Mouse (Mus musculus) stomach, postnatal 0 days (tissue): ENCODE measurements at regions not wholly inside any gene's neighbourhood (a gene's known extent, or its start where the extent isn't known, plus 50 kb on each side); places are given as distances from the start of the nearest gene placed in this dataset.

Experiments used
- CTCF ChIP-seq: IDR thresholded peaks from 2 replicates; pipeline ENCODE4 v1.5.1; 2016; ENCODE audit warnings: antibody characterized with exemption, low read depth, mild to moderate bottlenecking, moderate library complexity
- EP300 ChIP-seq: optimal IDR thresholded peaks from 2 replicates; pipeline ENCODE3; 2016; ENCODE audit warnings: antibody characterized with exemption

- TF ChIP-seq CTCF, result no peak
- TF ChIP-seq EP300, result no peak
These were observed 208.4 kb upstream of the Tle3 start for GRCm38 (mm10) chr9:61163671-61164288.
